Mouse (Mus musculus) heart, embryonic 14.5 days (tissue): ENCODE measurements around the gene Bcr. TPM values are rescaled to one million over a fixed set of nuclear protein-coding genes. Genes with fewer than 3 reads are reported as not detected.

ENCODE experiments used
- ATAC-seq: fragments of 200-750 bp; cut with Nextera tagmentation; 2 replicates; pipeline ENCODE4 v1.8.0; 2017; ENCODE audit warnings: low read depth, moderate TSS enrichment; ENCODE audit not compliant: insufficient number of reproducible peaks, insufficient read depth, low FRiP score
- H3K27ac ChIP-seq, 2 experiments: fragments of 200-500 bp in 1 of 2; fragments of 300-500 bp in 1 of 2; sonication (generic) in 1 of 2; replicated peaks in 1 of 2; 2 replicates each; pipeline ENCODE4 v1.5.1; 2012 to 2014; ENCODE audit warnings: low read depth in 2 of 2, low read length in 2 of 2, control low read depth in 1 of 2, mild to moderate bottlenecking in 1 of 2, mixed read lengths in 1 of 2; ENCODE audit not compliant: control insufficient read depth in 1 of 2, insufficient read depth in 1 of 2
- H3K27me3 ChIP-seq: fragments of 300-500 bp; sonication (generic); 2 replicates; pipeline ENCODE4 v1.6.1; 2014; ENCODE audit warnings: mild to moderate bottlenecking, low read length, control low read depth; ENCODE audit not compliant: control insufficient read depth, insufficient read depth
- H3K36me3 ChIP-seq: fragments of 300-500 bp; sonication (generic); 2 replicates; pipeline ENCODE4 v1.6.1; 2014; ENCODE audit warnings: mild to moderate bottlenecking, control low read depth, low read length, mixed read lengths; ENCODE audit not compliant: control insufficient read depth, insufficient read depth
- H3K4me1 ChIP-seq, 2 experiments: fragments of 200-500 bp in 1 of 2; fragments of 300-500 bp in 1 of 2; sonication (generic) in 1 of 2; 2 replicates each; pipeline ENCODE4 v1.6.1; 2012 to 2014; ENCODE audit warnings: low read length in 2 of 2, control low read depth in 1 of 2, mixed read lengths in 1 of 2; ENCODE audit not compliant: control insufficient read depth in 2 of 2, insufficient read depth in 2 of 2
- H3K4me2 ChIP-seq: fragments of 300-500 bp; sonication (generic); 2 replicates; pipeline ENCODE4 v1.6.1; 2014; ENCODE audit warnings: mild to moderate bottlenecking, low read length
- H3K4me3 ChIP-seq, 2 experiments: fragments of 200-500 bp in 1 of 2; fragments of 300-500 bp in 1 of 2; sonication (generic) in 1 of 2; 2 replicates each; pipeline ENCODE4 v1.5.1; 2012 to 2014; ENCODE audit warnings: low read length in 2 of 2, mild to moderate bottlenecking in 2 of 2, control low read depth in 1 of 2, low read depth in 1 of 2, moderate library complexity in 1 of 2; ENCODE audit not compliant: control insufficient read depth in 1 of 2, insufficient read depth in 1 of 2
- H3K9ac ChIP-seq: fragments of 300-500 bp; sonication (generic); 2 replicates; pipeline ENCODE4 v1.6.1; 2014; ENCODE audit warnings: mild to moderate bottlenecking, low read length
- H3K9me3 ChIP-seq: fragments of 300-500 bp; sonication (generic); 2 replicates; pipeline ENCODE4 v1.6.1; 2016; ENCODE audit warnings: low read length, control low read depth; ENCODE audit not compliant: control insufficient read depth
- WGBS: fragments of 180-500 bp; shearing (Covaris S2); extraction: QIAGEN DNeasy Blood & Tissue Kit; methylation state at CpG from one replicate; pipeline ENCODE4 v1.1.7; 2014; 5-methylcytosine and 5-hydroxymethylcytosine counted together
- polyA plus RNA-seq: library from polyadenylated mRNA; unstranded; fragments of >200 nt; fragmentation: Nextera tagmentation; extraction: Ambion mirVana; gene quantifications from 2 replicates; pipeline ENCODE4 v1.2.1, GENCODE M21; 2014

Bcr gene
- polyA plus RNA-seq, 1 experiment from 2014 or later: 14.5 TPM

- H3K4me2 ChIP-seq: peak within 1 kb of the TSS; percentile 65
- under 1% methylated on average over 65 of the region's 80 CpGs for WGBS
- no peaks in the 10 kb centered on the region for H3K36me3 ChIP-seq
- H3K4me1 ChIP-seq: peaks cover 3 to 9% of the 10 kb centered on the region in 2 experiments
- peak within 1 kb of the TSS; percentile 81 for H3K9ac ChIP-seq
- no peaks in the 10 kb centered on the region for H3K9me3 ChIP-seq
- ATAC-seq: peak; percentile 99
- H3K27me3 ChIP-seq: no peaks in the 10 kb centered on the region
- H3K27ac ChIP-seq: peak within 1 kb of the TSS; percentile 97
- H3K4me3 ChIP-seq: peak within 1 kb of the TSS; percentile 62
Measured at GRCm38 (mm10) chr10:75211807-75212645, 151.6 kb downstream of the Bcr start, which contains the start of gene Specc1l. Gene Specc1l, plus strand, starts transcription at chr10:75212073.

- H3K27me3 ChIP-seq: no peaks in the 10 kb centered on the region
- H3K36me3 ChIP-seq: no peaks in the 10 kb centered on the region
- peak overlapping the region; percentile 3 to 62; a peak in 3 of 4 replicates for H3K4me3 ChIP-seq
- H3K9ac ChIP-seq: peak overlapping the region; percentile 81
- no peak overlapping the region for H3K27ac ChIP-seq
- H3K4me1 ChIP-seq: peaks cover 3 to 9% of the 10 kb centered on the region in 2 experiments
- WGBS: 52% methylated on average over 7 of the region's 7 CpGs
- no peak for ATAC-seq
- H3K9me3 ChIP-seq: no peaks in the 10 kb centered on the region
- peak overlapping the region; percentile 65 for H3K4me2 ChIP-seq
Measured at GRCm38 (mm10) chr10:75212981-75213380, 152.6 kb downstream of the Bcr start.

- ATAC-seq: no peak
- 79% methylated on average over 3 of the region's 3 CpGs for WGBS
Measured at GRCm38 (mm10) chr10:75220722-75221121, 160.3 kb downstream of the Bcr start.

GRCm38 (mm10) chr10:75221936-75222610, 161.7 kb downstream of the Bcr start:
- Histone ChIP-seq H3K27me3 (no peaks in the 10 kb centered on the region), H3K27ac (0 out of 4 replicates have a peak overlapping the region, but pooled peaks of 1 of the 2 experiments have one; percentile 2), H3K9me3 (no peaks in the 10 kb centered on the region), H3K4me2 (no peak overlapping the region), H3K4me1 (peaks cover 8 to 33% of the 10 kb centered on the region in 2 experiments), H3K4me3 (no peak overlapping the region), H3K9ac (no peak overlapping the region), H3K36me3 (no peaks in the 10 kb centered on the region)
- WGBS: 55% methylated on average over 4 of the region's 4 CpGs
- ATAC-seq: no peak

More at GRCm38 (mm10) chr10:75220722-75221121, 160.3 kb downstream of the Bcr start:
- no peak overlapping the region for H3K4me3 ChIP-seq
- H3K36me3 ChIP-seq: no peaks in the 10 kb centered on the region
- no peak overlapping the region for H3K9ac ChIP-seq
- H3K27ac ChIP-seq: no peak overlapping the region
- H3K27me3 ChIP-seq: no peaks in the 10 kb centered on the region
- H3K4me2 ChIP-seq: no peak overlapping the region
- H3K4me1 ChIP-seq: peaks cover 8 to 33% of the 10 kb centered on the region in 2 experiments
- H3K9me3 ChIP-seq: no peaks in the 10 kb centered on the region

GRCm38 (mm10) chr10:75222611-75222998, 162.2 kb downstream of the Bcr start:
- no peak overlapping the region for H3K9ac ChIP-seq
- no peaks in the 10 kb centered on the region for H3K27me3 ChIP-seq
- peaks cover 8 to 33% of the 10 kb centered on the region in 2 experiments for H3K4me1 ChIP-seq
- no peaks in the 10 kb centered on the region for H3K9me3 ChIP-seq
- H3K27ac ChIP-seq: peak overlapping the region in 1 of 2 experiments; percentile 48; a peak in 2 of 4 replicates
- ATAC-seq: no peak
- 72% methylated on average over 5 of the region's 5 CpGs for WGBS
- H3K4me3 ChIP-seq: no peak overlapping the region
- H3K36me3 ChIP-seq: no peaks in the 10 kb centered on the region
- no peak overlapping the region for H3K4me2 ChIP-seq

GRCm38 (mm10) chr10:75224154-75224553, 163.8 kb downstream of the Bcr start:
- Histone ChIP-seq H3K9ac (no peak overlapping the region), H3K27ac (peak overlapping the region in 1 of 2 experiments; percentile 33; a peak in 1 of 4 replicates), H3K36me3 (no peaks in the 10 kb centered on the region), H3K4me3 (no peak overlapping the region), H3K4me1 (peaks cover 8 to 33% of the 10 kb centered on the region in 2 experiments), H3K9me3 (no peaks in the 10 kb centered on the region), H3K4me2 (no peak overlapping the region), H3K27me3 (no peaks in the 10 kb centered on the region)
- WGBS: 43% methylated on average over 3 of the region's 3 CpGs
- no peak for ATAC-seq

- H3K27me3 ChIP-seq: no peaks in the 10 kb centered on the region
- WGBS: 43% methylated on average over 1 of the region's 2 CpGs
- no peak for ATAC-seq
Measured at GRCm38 (mm10) chr10:75224630-75225029, 164.2 kb downstream of the Bcr start.

More at GRCm38 (mm10) chr10:75224630-75225029, 164.2 kb downstream of the Bcr start:
- no peak overlapping the region for H3K27ac ChIP-seq
- no peak overlapping the region for H3K4me3 ChIP-seq
- no peaks in the 10 kb centered on the region for H3K36me3 ChIP-seq
- H3K9ac ChIP-seq: no peak overlapping the region
- H3K4me2 ChIP-seq: no peak overlapping the region
- no peaks in the 10 kb centered on the region for H3K9me3 ChIP-seq
- H3K4me1 ChIP-seq: peaks cover 8 to 31% of the 10 kb centered on the region in 2 experiments
